Mouse (Mus musculus): Measurements from ENCODE around the gene 1810009A15Rik.
"Not testable (repeated sequence)": the region's sequence is repeated elsewhere in the genome, so short reads cannot be mapped to it uniquely, and the experiment has no call there.

1810009A15Rik gene

GRCm38 (mm10) chr19:8888511-8889385, at the start of gene 1810009A15Rik, which contains the start of gene Gm49416:
Gene 1810009A15Rik (plus strand): TSS chr19:8888853.
Gene Gm49416 (plus strand): TSS chr19:8888926.
- DNase-seq: peak; percentile 95

GRCm38 (mm10) chr19:8839103-8839907, 49.3 kb upstream of the 1810009A15Rik start, which contains the start of gene Gng3:
Gene Gng3 (minus strand): TSS chr19:8839194.
- no peak for DNase-seq

GRCm38 (mm10) chr19:8839908-8840791, 48.5 kb upstream of the 1810009A15Rik start:
- DNase-seq: peak; percentile 62

- no peak for DNase-seq
Measured at GRCm38 (mm10) chr19:8841012-8841411, 47.6 kb upstream of the 1810009A15Rik start.

GRCm38 (mm10) chr19:8842961-8843360, 45.7 kb upstream of the 1810009A15Rik start:
- no peak for DNase-seq

GRCm38 (mm10) chr19:8844371-8845129, 44.1 kb upstream of the 1810009A15Rik start:
- DNase-seq: peak; percentile 76

- DNase-seq: no peak
Measured at GRCm38 (mm10) chr19:8848356-8848755, 40.3 kb upstream of the 1810009A15Rik start.

- DNase-seq: no peak
Measured at GRCm38 (mm10) chr19:8850402-8850901, 38.2 kb upstream of the 1810009A15Rik start, which contains the start of gene Lrrn4cl. Gene Lrrn4cl (plus strand): TSS chr19:8850768.

GRCm38 (mm10) chr19:8851639-8852038, 37.0 kb upstream of the 1810009A15Rik start:
- DNase-seq: no peak

- no peak for DNase-seq
Measured at GRCm38 (mm10) chr19:8852236-8852928, 36.3 kb upstream of the 1810009A15Rik start.

- no peak for DNase-seq
Measured at GRCm38 (mm10) chr19:8853117-8853516, 35.5 kb upstream of the 1810009A15Rik start.

GRCm38 (mm10) chr19:8857689-8858088, 31.0 kb upstream of the 1810009A15Rik start:
- DNase-seq: peak; percentile 50

GRCm38 (mm10) chr19:8859018-8859417, 29.6 kb upstream of the 1810009A15Rik start:
- DNase-seq: peak; percentile 64

- DNase-seq: no peak
Measured at GRCm38 (mm10) chr19:8864265-8864664, 24.4 kb upstream of the 1810009A15Rik start.

- not testable (repeated sequence) for DNase-seq
Measured at GRCm38 (mm10) chr19:8870381-8870780, 18.3 kb upstream of the 1810009A15Rik start.

- no peak for DNase-seq
Measured at GRCm38 (mm10) chr19:8870838-8871237, 17.8 kb upstream of the 1810009A15Rik start.

GRCm38 (mm10) chr19:8871267-8872186, 17.1 kb upstream of the 1810009A15Rik start, which contains the start of gene Ubxn1:
Gene Ubxn1 (plus strand): TSS chr19:8871496.
- DNase-seq: peak; percentile 96

GRCm38 (mm10) chr19:8872266-8872840, 16.3 kb upstream of the 1810009A15Rik start:
- no peak for DNase-seq

GRCm38 (mm10) chr19:8875031-8875430, 13.6 kb upstream of the 1810009A15Rik start:
- no peak for DNase-seq
